Mouse (Mus musculus): Measurements from ENCODE around the gene Olfr1016. TPM values are rescaled to one million over a fixed set of nuclear protein-coding genes. Genes with fewer than 3 reads are reported as not detected.

Olfr1016 gene
- polyA plus RNA-seq (2014; fragmentation: Illumina TruSeq; extraction: RNeasy Lipid Tissue Mini Kit (QIAGEN cat#74804); ENCODE audit: low read depth, low replicate concordance) = not detected

GRCm38 (mm10) chr2:85802444-85802843 lies at the start of gene Olfr1016:
Gene Olfr1016, minus strand, starts transcription at chr2:85802544.

GRCm38 (mm10) chr2:85846730-85847129 lies 44.4 kb upstream of the Olfr1016 start, which contains the start of gene Olfr1020:
Gene Olfr1020, plus strand, starts transcription at chr2:85847030.

GRCm38 (mm10) chr2:85845383-85845782 lies 43.0 kb upstream of the Olfr1016 start, which contains the start of gene Olfr1019:
Gene Olfr1019, minus strand, starts transcription at chr2:85845483.

GRCm38 (mm10) chr2:85818179-85818578 lies 15.8 kb upstream of the Olfr1016 start, which contains the start of gene Olfr1018:
Gene Olfr1018, plus strand, starts transcription at chr2:85818479.

GRCm38 (mm10) chr2:85781717-85782116 lies 20.6 kb downstream of the Olfr1016 start, which contains the start of gene Olfr1015:
Gene Olfr1015, plus strand, starts transcription at chr2:85782017.

GRCm38 (mm10) chr2:85772413-85772812 lies 29.9 kb downstream of the Olfr1016 start, which contains the start of gene Olfr1014:
Gene Olfr1014, plus strand, starts transcription at chr2:85772713.

GRCm38 (mm10) chr2:85766798-85767197 lies 35.5 kb downstream of the Olfr1016 start, which contains the start of gene Olfr1013:
Gene Olfr1013, plus strand, starts transcription at chr2:85767098.

GRCm38 (mm10) chr2:85762666-85763065 lies 39.7 kb downstream of the Olfr1016 start, which contains the start of gene Olfr1012:
Gene Olfr1012, minus strand, starts transcription at chr2:85762766.

Other genes with a start within 250 kb of the Olfr1016 start
- not detected for gene Olfr996, start 223.3 kb downstream of the Olfr1016 start, polyA plus RNA-seq (2014; fragmentation: Illumina TruSeq; extraction: RNeasy Lipid Tissue Mini Kit (QIAGEN cat#74804); ENCODE audit: low read depth, low replicate concordance)
- not detected for gene Olfr998, start 213.6 kb downstream of the Olfr1016 start, polyA plus RNA-seq (2014; fragmentation: Illumina TruSeq; extraction: RNeasy Lipid Tissue Mini Kit (QIAGEN cat#74804); ENCODE audit: low read depth, low replicate concordance)
- gene Olfr1000, start 190.6 kb downstream of the Olfr1016 start, polyA plus RNA-seq (2014; fragmentation: Illumina TruSeq; extraction: RNeasy Lipid Tissue Mini Kit (QIAGEN cat#74804); ENCODE audit: low read depth, low replicate concordance) = not detected
- not detected for gene Olfr1002, start 151.8 kb downstream of the Olfr1016 start, polyA plus RNA-seq (2014; fragmentation: Illumina TruSeq; extraction: RNeasy Lipid Tissue Mini Kit (QIAGEN cat#74804); ENCODE audit: low read depth, low replicate concordance)
- gene Olfr154, start 138.1 kb downstream of the Olfr1016 start, polyA plus RNA-seq (2014; fragmentation: Illumina TruSeq; extraction: RNeasy Lipid Tissue Mini Kit (QIAGEN cat#74804); ENCODE audit: low read depth, low replicate concordance) = not detected
- not detected for gene Olfr1006, start 123.8 kb downstream of the Olfr1016 start, polyA plus RNA-seq (2014; fragmentation: Illumina TruSeq; extraction: RNeasy Lipid Tissue Mini Kit (QIAGEN cat#74804); ENCODE audit: low read depth, low replicate concordance)
- not detected for gene Olfr1008, start 113.1 kb downstream of the Olfr1016 start, polyA plus RNA-seq (2014; fragmentation: Illumina TruSeq; extraction: RNeasy Lipid Tissue Mini Kit (QIAGEN cat#74804); ENCODE audit: low read depth, low replicate concordance)
- not detected for gene Olfr1009, start 87.1 kb downstream of the Olfr1016 start, polyA plus RNA-seq (2014; fragmentation: Illumina TruSeq; extraction: RNeasy Lipid Tissue Mini Kit (QIAGEN cat#74804); ENCODE audit: low read depth, low replicate concordance)
- not detected for gene Olfr1012, start 39.8 kb downstream of the Olfr1016 start, polyA plus RNA-seq (2014; fragmentation: Illumina TruSeq; extraction: RNeasy Lipid Tissue Mini Kit (QIAGEN cat#74804); ENCODE audit: low read depth, low replicate concordance)
- 0.07 TPM for gene Olfr1013, start 35.4 kb downstream of the Olfr1016 start, polyA plus RNA-seq (2014; fragmentation: Illumina TruSeq; extraction: RNeasy Lipid Tissue Mini Kit (QIAGEN cat#74804); ENCODE audit: low read depth, low replicate concordance)
- gene Olfr1014, start 29.8 kb downstream of the Olfr1016 start, polyA plus RNA-seq (2014; fragmentation: Illumina TruSeq; extraction: RNeasy Lipid Tissue Mini Kit (QIAGEN cat#74804); ENCODE audit: low read depth, low replicate concordance) = not detected
- gene Olfr1015, start 20.5 kb downstream of the Olfr1016 start, polyA plus RNA-seq (2014; fragmentation: Illumina TruSeq; extraction: RNeasy Lipid Tissue Mini Kit (QIAGEN cat#74804); ENCODE audit: low read depth, low replicate concordance) = not detected
- gene Olfr1018, start 15.9 kb upstream of the Olfr1016 start, polyA plus RNA-seq (2014; fragmentation: Illumina TruSeq; extraction: RNeasy Lipid Tissue Mini Kit (QIAGEN cat#74804); ENCODE audit: low read depth, low replicate concordance) = not detected
- not detected for gene Olfr1019, start 42.9 kb upstream of the Olfr1016 start, polyA plus RNA-seq (2014; fragmentation: Illumina TruSeq; extraction: RNeasy Lipid Tissue Mini Kit (QIAGEN cat#74804); ENCODE audit: low read depth, low replicate concordance)
- not detected for gene Olfr1020, start 44.5 kb upstream of the Olfr1016 start, polyA plus RNA-seq (2014; fragmentation: Illumina TruSeq; extraction: RNeasy Lipid Tissue Mini Kit (QIAGEN cat#74804); ENCODE audit: low read depth, low replicate concordance)
- not detected for gene Olfr1022, start 66.0 kb upstream of the Olfr1016 start, polyA plus RNA-seq (2014; fragmentation: Illumina TruSeq; extraction: RNeasy Lipid Tissue Mini Kit (QIAGEN cat#74804); ENCODE audit: low read depth, low replicate concordance)
- gene Olfr1023, start 83.1 kb upstream of the Olfr1016 start, polyA plus RNA-seq (2014; fragmentation: Illumina TruSeq; extraction: RNeasy Lipid Tissue Mini Kit (QIAGEN cat#74804); ENCODE audit: low read depth, low replicate concordance) = not detected
- not detected for gene Olfr1024, start 102.5 kb upstream of the Olfr1016 start, polyA plus RNA-seq (2014; fragmentation: Illumina TruSeq; extraction: RNeasy Lipid Tissue Mini Kit (QIAGEN cat#74804); ENCODE audit: low read depth, low replicate concordance)
- not detected for gene Olfr1025-ps1, start 112.6 kb upstream of the Olfr1016 start, polyA plus RNA-seq (2014; fragmentation: Illumina TruSeq; extraction: RNeasy Lipid Tissue Mini Kit (QIAGEN cat#74804); ENCODE audit: low read depth, low replicate concordance)
- not detected for gene Olfr1026, start 119.0 kb upstream of the Olfr1016 start, polyA plus RNA-seq (2014; fragmentation: Illumina TruSeq; extraction: RNeasy Lipid Tissue Mini Kit (QIAGEN cat#74804); ENCODE audit: low read depth, low replicate concordance)
- not detected for gene Olfr1028, start 147.9 kb upstream of the Olfr1016 start, polyA plus RNA-seq (2014; fragmentation: Illumina TruSeq; extraction: RNeasy Lipid Tissue Mini Kit (QIAGEN cat#74804); ENCODE audit: low read depth, low replicate concordance)
- 0.35 TPM for gene Olfr1029, start 171.4 kb upstream of the Olfr1016 start, polyA plus RNA-seq (2014; fragmentation: Illumina TruSeq; extraction: RNeasy Lipid Tissue Mini Kit (QIAGEN cat#74804); ENCODE audit: low read depth, low replicate concordance)
- not detected for gene Olfr1030, start 176.7 kb upstream of the Olfr1016 start, polyA plus RNA-seq (2014; fragmentation: Illumina TruSeq; extraction: RNeasy Lipid Tissue Mini Kit (QIAGEN cat#74804); ENCODE audit: low read depth, low replicate concordance)
- not detected for gene Olfr1031, start 187.8 kb upstream of the Olfr1016 start, polyA plus RNA-seq (2014; fragmentation: Illumina TruSeq; extraction: RNeasy Lipid Tissue Mini Kit (QIAGEN cat#74804); ENCODE audit: low read depth, low replicate concordance)
- not detected for gene Olfr1032, start 203.0 kb upstream of the Olfr1016 start, polyA plus RNA-seq (2014; fragmentation: Illumina TruSeq; extraction: RNeasy Lipid Tissue Mini Kit (QIAGEN cat#74804); ENCODE audit: low read depth, low replicate concordance)
- gene Olfr1033, start 218.1 kb upstream of the Olfr1016 start, polyA plus RNA-seq (2014; fragmentation: Illumina TruSeq; extraction: RNeasy Lipid Tissue Mini Kit (QIAGEN cat#74804); ENCODE audit: low read depth, low replicate concordance) = 1.5 TPM
- 0.11 TPM for gene Olfr1034, start 243.3 kb upstream of the Olfr1016 start, polyA plus RNA-seq (2014; fragmentation: Illumina TruSeq; extraction: RNeasy Lipid Tissue Mini Kit (QIAGEN cat#74804); ENCODE audit: low read depth, low replicate concordance)